Mouse (Mus musculus) cerebellum, adult 2 months (tissue): ENCODE measurements around the gene Selenbp2. TPM values are rescaled to one million over a fixed set of nuclear protein-coding genes. Genes with fewer than 3 reads are reported as not detected.
"Not testable (repeated sequence)": the region's sequence is repeated elsewhere in the genome, so short reads cannot be mapped to it uniquely, and the experiment has no call there.

Experiments
- DNase-seq, 2 experiments: peaks; one replicate each; pipeline ENCODE4 v3.0.0; 2021
- H3K27ac ChIP-seq: fragments of 200-500 bp; 2 replicates; pipeline ENCODE4 v1.5.1; 2012; ENCODE audit warnings: low read length, control low read depth, inconsistent platforms; ENCODE audit not compliant: insufficient read depth
- H3K27me3 ChIP-seq: fragments of 200-500 bp; 2 replicates; pipeline ENCODE4 v1.6.1; 2012; ENCODE audit warnings: inconsistent platforms, mild to moderate bottlenecking, low read length, moderate library complexity; ENCODE audit not compliant: control insufficient read depth, insufficient read depth
- H3K4me1 ChIP-seq: fragments of 200-500 bp; 2 replicates; pipeline ENCODE4 v1.6.1; 2011; ENCODE audit warnings: low read length; ENCODE audit not compliant: control insufficient read depth, insufficient read depth
- H3K4me3 ChIP-seq: fragments of 200-500 bp; replicated peaks from 2 replicates; pipeline ENCODE3; 2011; ENCODE audit warnings: mild to moderate bottlenecking, low read depth, low read length, control low read depth; ENCODE audit not compliant: insufficient read depth
- CTCF ChIP-seq: fragments of 200-500 bp; IDR thresholded peaks from 2 replicates; pipeline ENCODE4 v1.5.1; 2011; ENCODE audit warnings: low read depth, mild to moderate bottlenecking, control low read depth, low read length, moderate library complexity, borderline replicate concordance; ENCODE audit not compliant: insufficient read depth
- POLR2A ChIP-seq: fragments of 200-500 bp; IDR thresholded peaks from 2 replicates; pipeline ENCODE4 v1.6.1; 2011; ENCODE audit warnings: low read length, control low read depth, borderline replicate concordance; ENCODE audit not compliant: insufficient read depth
- WGBS: fragments of 180-500 bp; shearing (Covaris S2); methylation state at CpG from one replicate; pipeline ENCODE4 v1.1.7; 2018; 5-methylcytosine and 5-hydroxymethylcytosine counted together
- polyA plus RNA-seq: library from polyadenylated mRNA; depleted of rRNA; stranded (reverse); fragments of >200 nt; gene quantifications from 2 replicates; pipeline ENCODE4 v1.2.3, GENCODE M21; 2012; rRNA removed

Gene Selenbp2
- polyA plus RNA-seq, 1 experiment = 0.44 TPM

DNA sequence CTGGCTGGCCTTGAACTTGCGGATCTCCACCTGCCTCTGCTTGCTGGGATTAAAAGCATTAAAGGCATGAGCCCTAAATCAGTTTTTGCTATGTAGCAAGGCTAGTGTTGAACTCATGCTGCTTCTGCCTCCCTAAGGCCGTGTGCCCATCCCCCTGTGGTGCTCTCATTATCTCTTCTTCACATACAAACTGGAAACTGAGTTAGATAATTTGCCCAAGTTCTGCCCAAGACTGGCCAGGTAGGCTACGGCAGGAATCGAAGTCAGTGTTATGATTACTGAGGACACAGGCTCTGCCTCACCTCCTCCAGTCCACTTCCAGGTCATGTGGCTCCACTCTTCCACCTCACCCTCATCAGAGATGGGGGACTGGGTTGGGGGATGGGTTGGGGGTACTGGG, 2.9 kb downstream of the Selenbp2 start:
- not testable (repeated sequence) for H3K4me1 ChIP-seq, H3K27ac ChIP-seq, H3K27me3 ChIP-seq, DNase-seq, H3K4me3 ChIP-seq
- 85% methylated on average over 4 of the region's 4 CpGs for WGBS

DNA sequence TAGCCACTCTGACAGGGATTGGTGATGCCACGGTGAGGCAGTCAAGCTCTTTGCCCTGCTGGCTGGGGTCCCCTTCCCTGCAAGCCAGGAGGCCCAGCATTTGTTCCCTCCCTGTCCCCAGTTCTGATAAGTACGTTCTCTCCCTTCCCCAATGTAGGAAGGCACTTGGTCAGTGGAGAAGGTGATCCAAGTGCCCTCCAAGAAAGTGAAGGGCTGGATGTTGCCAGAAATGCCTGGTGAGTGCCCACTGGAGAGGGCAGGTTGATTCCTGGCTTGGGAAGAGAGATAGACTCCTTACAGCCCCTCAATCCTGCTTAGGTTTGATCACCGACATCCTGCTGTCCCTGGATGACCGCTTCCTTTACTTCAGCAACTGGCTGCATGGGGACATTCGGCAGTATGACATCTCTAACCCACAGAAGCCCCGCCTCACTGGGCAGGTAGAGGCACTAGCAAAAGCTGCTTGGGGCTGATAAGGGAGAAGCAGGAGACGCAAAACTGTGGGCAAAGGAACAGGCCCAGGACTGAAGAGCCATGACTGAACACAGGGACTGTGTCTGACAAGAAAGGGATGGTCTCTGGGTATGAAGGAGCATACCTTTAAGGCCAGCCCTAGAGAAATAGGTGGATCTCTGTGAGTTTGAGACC, 8.9 kb downstream of the Selenbp2 start:
- not testable (repeated sequence) for H3K4me3 ChIP-seq, H3K27me3 ChIP-seq, H3K27ac ChIP-seq, DNase-seq, H3K4me1 ChIP-seq
- 82% methylated on average over 7 of the region's 7 CpGs for WGBS

DNA sequence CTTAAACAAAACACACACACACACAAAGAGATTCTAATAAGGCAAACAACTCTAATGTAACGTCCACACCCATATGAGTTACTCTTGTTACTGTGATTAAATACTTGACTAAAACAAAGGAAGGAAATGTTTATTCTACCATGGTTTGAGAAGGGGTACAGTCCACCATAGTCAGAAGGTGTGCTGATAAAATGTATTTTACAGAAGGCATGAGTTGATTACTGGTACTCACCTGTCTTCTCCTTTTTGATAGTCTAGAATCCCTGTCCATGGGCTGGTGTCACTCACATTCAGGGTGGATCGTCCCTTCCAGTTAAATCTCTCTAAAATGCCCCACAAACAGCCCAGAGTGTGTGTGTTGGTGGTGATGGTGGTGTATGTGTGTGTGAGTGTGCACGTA, 9.5 kb downstream of the Selenbp2 start:
- 85% methylated on average over 3 of the region's 3 CpGs for WGBS
- Histone ChIP-seq H3K27ac (no peak overlapping the region), H3K27me3 (no peaks in the 10 kb centered on the region), H3K4me3 (no peak overlapping the region), H3K4me1 (no peaks in the 10 kb centered on the region)
- no peak for TF ChIP-seq CTCF
- no peak for TF ChIP-seq POLR2A
- no peak for DNase-seq

DNA sequence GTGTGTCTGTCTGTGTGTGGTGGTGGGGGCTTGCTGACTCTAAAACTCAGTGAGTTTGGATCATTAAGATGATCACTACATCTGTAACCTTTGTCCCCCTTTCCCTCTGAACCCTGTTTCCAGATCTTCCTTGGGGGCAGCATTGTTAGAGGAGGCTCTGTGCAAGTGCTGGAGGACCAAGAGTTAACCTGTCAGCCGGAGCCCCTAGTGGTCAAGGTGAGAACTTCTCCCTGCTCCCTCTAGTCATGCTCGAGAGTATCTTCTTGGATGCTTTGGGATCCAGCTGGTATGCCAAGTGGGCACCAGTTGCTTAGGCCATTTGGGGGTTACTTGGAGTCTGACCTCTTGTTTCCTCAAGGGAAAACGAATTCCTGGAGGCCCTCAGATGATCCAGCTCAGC, 10.0 kb downstream of the Selenbp2 start:
- TF ChIP-seq CTCF = 0 out of 2 replicates have a peak, but pooled peaks have one; percentile 14
- DNase-seq = not testable (repeated sequence)
- WGBS = 13% methylated on average over 3 of the region's 3 CpGs

DNA sequence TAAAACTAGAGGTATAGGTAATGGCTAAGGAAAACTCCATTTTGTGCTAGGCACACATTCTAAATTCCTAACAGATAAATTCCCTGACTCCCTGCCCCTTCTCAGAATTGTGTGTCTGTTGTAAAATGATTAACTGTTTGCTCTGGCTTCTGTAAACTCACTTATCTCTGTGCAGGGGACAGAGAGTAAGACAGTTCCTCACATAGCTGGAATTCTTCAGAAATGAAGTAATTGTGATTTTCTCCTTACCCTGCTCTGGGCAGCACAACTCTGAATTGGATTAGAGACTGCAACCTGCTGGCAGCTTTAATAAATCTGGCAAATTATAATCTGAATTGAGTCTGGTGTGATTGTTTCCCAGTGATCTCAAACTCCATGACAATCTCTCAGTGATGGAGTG, 17.2 kb downstream of the Selenbp2 start:
- not testable (repeated sequence) for DNase-seq, H3K4me1 ChIP-seq, H3K4me3 ChIP-seq, H3K27me3 ChIP-seq, H3K27ac ChIP-seq

More for the DNA sequence above, 10.0 kb downstream of the Selenbp2 start:
- H3K4me3 ChIP-seq, H3K4me1 ChIP-seq, H3K27ac ChIP-seq, H3K27me3 ChIP-seq: not testable (repeated sequence)

DNA sequence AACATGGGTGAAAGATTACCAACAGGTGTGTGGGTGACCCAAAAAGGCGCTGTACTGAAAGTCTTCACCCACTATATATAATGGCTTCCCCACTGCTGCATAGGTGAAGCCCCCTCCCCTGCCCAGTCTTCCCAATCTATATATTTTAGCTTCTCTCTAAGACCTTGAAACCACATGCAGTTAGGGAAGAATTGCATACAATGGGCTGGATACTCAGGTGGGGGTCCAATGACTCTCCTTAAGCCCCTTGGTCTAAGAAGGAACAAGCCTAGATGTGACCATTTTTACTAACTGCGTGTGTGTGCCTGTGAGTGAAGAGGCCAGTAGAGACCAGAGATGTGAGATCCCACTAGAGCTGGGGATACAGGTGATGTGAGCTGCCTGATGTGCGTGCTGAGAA, 20.1 kb downstream of the Selenbp2 start:
- not testable (repeated sequence) for H3K27ac ChIP-seq, H3K4me3 ChIP-seq, H3K27me3 ChIP-seq, DNase-seq, H3K4me1 ChIP-seq
- WGBS = 77% methylated on average over 3 of the region's 3 CpGs

DNA sequence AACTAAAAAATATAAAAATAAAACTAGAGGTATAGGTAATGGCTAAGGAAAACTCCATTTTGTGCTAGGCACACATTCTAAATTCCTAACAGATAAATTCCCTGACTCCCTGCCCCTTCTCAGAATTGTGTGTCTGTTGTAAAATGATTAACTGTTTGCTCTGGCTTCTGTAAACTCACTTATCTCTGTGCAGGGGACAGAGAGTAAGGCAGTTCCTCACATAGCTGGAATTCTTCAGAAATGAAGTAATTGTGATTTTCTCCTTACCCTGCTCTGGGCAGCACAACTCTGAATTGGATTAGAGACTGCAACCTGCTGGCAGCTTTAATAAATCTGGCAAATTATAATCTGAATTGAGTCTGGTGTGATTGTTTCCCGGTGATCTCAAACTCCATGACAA, 24.9 kb downstream of the Selenbp2 start:
- not testable (repeated sequence) for DNase-seq, H3K4me1 ChIP-seq, H3K27me3 ChIP-seq, H3K4me3 ChIP-seq, H3K27ac ChIP-seq
- 38% methylated on average over 1 of the region's 1 CpGs for WGBS

DNA sequence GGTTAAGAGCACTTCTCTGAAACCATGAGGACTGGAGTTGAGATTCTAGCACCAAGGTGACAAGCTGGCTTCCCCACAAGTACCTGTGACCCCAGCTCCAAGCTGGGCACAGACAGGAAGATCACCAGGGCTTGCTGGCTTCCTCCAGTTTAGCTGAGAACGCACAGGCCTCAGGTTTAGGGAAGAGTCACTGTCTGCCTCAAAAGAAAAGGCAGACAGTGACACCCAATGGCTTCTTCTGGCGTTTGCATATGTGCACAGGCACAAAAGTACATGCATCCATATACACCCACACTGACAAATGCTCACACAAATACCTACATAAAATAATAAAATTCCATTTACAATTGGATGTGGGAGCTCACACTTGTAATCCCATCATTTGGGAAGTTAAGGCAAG, 30.3 kb downstream of the Selenbp2 start:
- not testable (repeated sequence) for H3K27me3 ChIP-seq, H3K4me1 ChIP-seq, H3K4me3 ChIP-seq, H3K27ac ChIP-seq, DNase-seq
- 26% methylated on average over 2 of the region's 2 CpGs for WGBS

DNA sequence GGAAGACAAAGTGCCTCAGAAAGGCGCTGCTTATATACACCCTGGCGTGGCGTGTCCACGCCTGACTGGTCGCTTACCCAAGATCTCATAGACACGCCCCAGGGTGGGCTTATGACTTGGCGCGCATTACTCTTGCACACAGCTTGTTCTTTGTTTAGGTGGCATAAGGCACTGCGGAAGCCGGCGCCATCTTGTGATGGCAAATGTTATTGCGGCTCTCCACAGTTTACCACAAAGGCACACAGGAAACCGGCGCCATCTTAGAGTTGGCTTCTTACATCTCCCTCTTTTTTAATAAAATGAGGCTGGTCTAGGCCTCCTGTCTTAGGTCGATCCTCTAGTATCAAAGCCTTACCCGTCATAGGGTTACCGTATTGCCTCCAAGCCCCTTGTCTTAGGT, 52.3 kb downstream of the Selenbp2 start:
- 94% methylated on average over 17 of the region's 17 CpGs for WGBS
- DNase-seq = no peak
- no peak overlapping the region for H3K27ac ChIP-seq
- H3K4me1 ChIP-seq = no peaks in the 10 kb centered on the region
- no peak for TF ChIP-seq POLR2A
- no peak for TF ChIP-seq CTCF
- H3K4me3 ChIP-seq = no peak overlapping the region
- no peaks in the 10 kb centered on the region for H3K27me3 ChIP-seq

Other genes with a start within 250 kb of the Selenbp2 start
- gene Oaz3, start 249.6 kb upstream of the Selenbp2 start, polyA plus RNA-seq = 0.15 and 0.32 TPM in 2 replicates
- 112 and 123 TPM in 2 replicates for gene Celf3, start 215.3 kb upstream of the Selenbp2 start, polyA plus RNA-seq
- 1.3 and 1.6 TPM in 2 replicates for gene Riiad1, start 213.2 kb upstream of the Selenbp2 start, polyA plus RNA-seq
- 55.9 and 58.6 TPM in 2 replicates for gene Snx27, start 110.8 kb upstream of the Selenbp2 start, polyA plus RNA-seq
- gene Gm10972, start 50.4 kb upstream of the Selenbp2 start, polyA plus RNA-seq = not detected in 2 replicates
- 7.0 and 7.4 TPM in 2 replicates for gene Tuft1, start 34.7 kb upstream of the Selenbp2 start, polyA plus RNA-seq
- gene Cgn, start 92.9 kb downstream of the Selenbp2 start, polyA plus RNA-seq = 5.3 and 5.7 TPM in 2 replicates
- gene Pogz, start 144.0 kb downstream of the Selenbp2 start, polyA plus RNA-seq = 45.3 and 46.2 TPM in 2 replicates
- 298 and 301 TPM in 2 replicates for gene Psmb4, start 193.4 kb downstream of the Selenbp2 start, polyA plus RNA-seq
- 12.5 and 15.4 TPM in 2 replicates for gene Selenbp1, start 239.5 kb downstream of the Selenbp2 start, polyA plus RNA-seq